Mouse (Mus musculus): ENCODE results near the gene Tcirg1.

The Tcirg1 gene

GRCm38 (mm10) chr19:3896208-3896607 lies 10.7 kb downstream of the Tcirg1 start:
- DNase-seq = no peak

- no peak for DNase-seq
Observed at GRCm38 (mm10) chr19:3895171-3895631, 11.7 kb downstream of the Tcirg1 start.

GRCm38 (mm10) chr19:3894294-3894693 lies 12.6 kb downstream of the Tcirg1 start:
- no peak for DNase-seq

- no peak for DNase-seq
Observed at GRCm38 (mm10) chr19:3893545-3894116, 13.3 kb downstream of the Tcirg1 start.

GRCm38 (mm10) chr19:3890181-3890580 lies 16.8 kb downstream of the Tcirg1 start:
- DNase-seq = peak in 1 of 2 experiments; percentile 62

- DNase-seq = no peak
Observed at GRCm38 (mm10) chr19:3889096-3889495, 17.8 kb downstream of the Tcirg1 start.

- no peak for DNase-seq
Observed at GRCm38 (mm10) chr19:3884325-3884990, 22.5 kb downstream of the Tcirg1 start.

GRCm38 (mm10) chr19:3882214-3882613 lies 24.7 kb downstream of the Tcirg1 start:
- no peak for DNase-seq

- DNase-seq = peak; percentile 55 to 66
Observed at GRCm38 (mm10) chr19:3880054-3880848, 26.7 kb downstream of the Tcirg1 start.

- DNase-seq = peak in 1 of 2 experiments; percentile 20
Observed at GRCm38 (mm10) chr19:3875045-3875444, 31.9 kb downstream of the Tcirg1 start.

- peak; percentile 64 to 85 for DNase-seq
Observed at GRCm38 (mm10) chr19:3872373-3872772, 34.6 kb downstream of the Tcirg1 start.

GRCm38 (mm10) chr19:3871468-3871867 lies 35.5 kb downstream of the Tcirg1 start:
- DNase-seq = no peak

- DNase-seq = no peak
Observed at GRCm38 (mm10) chr19:3868290-3868689, 38.6 kb downstream of the Tcirg1 start.

- no peak for DNase-seq
Observed at GRCm38 (mm10) chr19:3864960-3865359, 42.0 kb downstream of the Tcirg1 start.

GRCm38 (mm10) chr19:3862713-3863112 lies 44.2 kb downstream of the Tcirg1 start:
- DNase-seq = no peak

- DNase-seq = peak in 1 of 2 experiments; percentile 18
Observed at GRCm38 (mm10) chr19:3857220-3857619, 49.7 kb downstream of the Tcirg1 start.

GRCm38 (mm10) chr19:3855601-3856000 lies 51.3 kb downstream of the Tcirg1 start:
- peak; percentile 46 to 65 for DNase-seq

- DNase-seq = peak; percentile 70 to 85
Observed at GRCm38 (mm10) chr19:3855091-3855490, 51.8 kb downstream of the Tcirg1 start.

- peak; percentile 51 to 71 for DNase-seq
Observed at GRCm38 (mm10) chr19:3853891-3854290, 53.0 kb downstream of the Tcirg1 start.

- DNase-seq = no peak
Observed at GRCm38 (mm10) chr19:3853121-3853520, 53.8 kb downstream of the Tcirg1 start.

- peak; percentile 47 to 72 for DNase-seq
Observed at GRCm38 (mm10) chr19:3851979-3852681, 54.8 kb downstream of the Tcirg1 start.

GRCm38 (mm10) chr19:3851502-3851962 lies 55.4 kb downstream of the Tcirg1 start, which contains the start of gene Chka:
Gene Chka (plus strand): TSS chr19:3851773.
- peak; percentile 97 to 98 for DNase-seq

All from kidney, postnatal 36 days (tissue).